Mouse (Mus musculus) kidney, postnatal 4 days (tissue): ENCODE measurements around the gene Ankrd13b.

ENCODE experiments used
- DNase-seq, 2 experiments: peaks; one replicate each; pipeline ENCODE4 v3.0.0; 2021; ENCODE audit warnings: mixed read lengths in 2 of 2

The Ankrd13b gene

DNA sequence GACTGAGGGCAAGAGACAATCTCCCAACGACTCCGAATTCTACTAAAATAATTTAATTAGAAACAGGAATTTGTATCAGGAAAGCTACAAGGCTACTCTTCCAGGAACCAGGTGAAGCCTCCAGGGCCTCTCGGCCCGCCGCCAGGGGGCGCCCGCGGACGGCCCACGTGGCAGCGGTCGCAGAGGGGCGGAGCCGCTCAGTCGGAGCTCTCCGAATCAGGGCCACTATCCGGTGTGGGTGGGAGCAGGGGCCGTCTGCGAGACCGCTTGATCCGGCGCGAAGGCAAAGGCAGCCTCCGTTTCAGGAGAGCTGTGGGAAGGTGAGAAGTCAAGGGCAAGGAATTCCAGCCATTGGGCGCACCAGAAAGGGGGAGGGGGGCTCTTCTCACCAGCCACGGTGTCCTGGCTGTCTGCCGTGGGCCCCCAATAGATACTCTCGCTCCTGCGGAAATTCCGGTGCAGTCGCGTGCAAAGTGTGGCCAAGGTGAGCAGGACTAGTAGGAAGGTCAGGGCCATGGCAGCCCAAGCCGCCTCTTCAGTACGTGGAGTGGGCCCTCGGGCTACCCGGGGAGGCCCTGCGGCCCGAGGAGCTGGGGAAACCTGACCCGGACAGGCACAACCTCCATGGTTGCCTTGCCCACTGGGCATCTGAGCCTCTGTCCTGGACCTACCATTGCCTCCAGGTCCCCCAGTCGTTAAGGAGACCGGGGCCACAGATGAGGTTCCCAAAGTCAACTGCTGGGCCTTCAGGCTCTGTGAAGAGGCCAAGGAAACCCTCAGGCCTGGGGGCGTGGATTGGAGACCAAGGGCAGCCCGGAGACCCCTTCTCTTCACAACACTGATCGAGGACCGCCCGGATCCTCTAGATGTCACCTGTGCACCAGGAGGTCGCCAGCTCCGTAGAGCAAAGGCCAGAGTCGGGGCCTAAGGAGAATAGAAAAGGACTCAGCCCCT lies 18.9 kb upstream of the Ankrd13b start:
- peak; percentile 91 to 95 for DNase-seq

GRCm38 (mm10) chr11:77507426-77507825 lies 17.9 kb upstream of the Ankrd13b start:
- peak in 1 of 2 experiments; percentile 3 for DNase-seq

DNA sequence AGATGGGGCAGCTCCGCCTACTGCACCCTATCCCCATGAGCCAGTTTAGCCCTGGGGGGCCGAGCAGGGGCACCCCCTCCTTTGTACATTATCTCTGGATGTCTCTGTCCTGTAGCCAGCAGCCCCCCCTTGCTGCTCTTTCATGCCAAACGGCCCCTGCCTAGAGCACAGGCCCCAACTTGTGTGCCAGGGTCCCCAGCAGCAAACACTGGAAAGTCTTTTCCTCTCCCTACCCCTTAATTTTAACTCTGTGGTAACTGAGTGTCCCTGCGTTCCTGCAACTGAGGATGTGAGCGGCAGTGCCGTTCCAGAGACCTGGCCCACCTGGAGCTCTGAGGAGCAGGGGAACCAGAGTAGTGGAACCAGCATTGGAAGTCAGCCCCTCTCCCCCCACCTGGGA lies 17.5 kb upstream of the Ankrd13b start:
- DNase-seq: peak in 1 of 2 experiments; percentile 4

DNA sequence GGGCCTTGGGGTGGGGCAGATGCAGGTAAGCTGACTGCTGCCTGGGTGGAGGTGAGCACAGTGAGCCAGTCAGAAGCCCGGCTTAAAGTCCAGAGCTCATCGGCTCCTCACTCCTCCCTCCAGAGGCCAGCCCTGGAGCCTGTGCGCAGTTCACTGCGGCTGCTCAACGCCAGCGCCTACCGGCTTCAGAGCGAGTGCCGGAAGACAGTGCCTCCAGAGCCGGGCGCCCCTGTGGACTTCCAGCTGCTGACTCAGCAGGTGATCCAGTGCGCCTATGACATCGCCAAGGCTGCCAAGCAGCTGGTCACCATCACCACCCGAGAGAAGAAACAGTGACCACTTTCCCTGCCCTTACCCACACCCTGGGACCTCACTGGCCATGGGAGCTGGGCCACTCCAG lies 16.8 kb upstream of the Ankrd13b start:
- DNase-seq: peak in 1 of 2 experiments; percentile 61

DNA sequence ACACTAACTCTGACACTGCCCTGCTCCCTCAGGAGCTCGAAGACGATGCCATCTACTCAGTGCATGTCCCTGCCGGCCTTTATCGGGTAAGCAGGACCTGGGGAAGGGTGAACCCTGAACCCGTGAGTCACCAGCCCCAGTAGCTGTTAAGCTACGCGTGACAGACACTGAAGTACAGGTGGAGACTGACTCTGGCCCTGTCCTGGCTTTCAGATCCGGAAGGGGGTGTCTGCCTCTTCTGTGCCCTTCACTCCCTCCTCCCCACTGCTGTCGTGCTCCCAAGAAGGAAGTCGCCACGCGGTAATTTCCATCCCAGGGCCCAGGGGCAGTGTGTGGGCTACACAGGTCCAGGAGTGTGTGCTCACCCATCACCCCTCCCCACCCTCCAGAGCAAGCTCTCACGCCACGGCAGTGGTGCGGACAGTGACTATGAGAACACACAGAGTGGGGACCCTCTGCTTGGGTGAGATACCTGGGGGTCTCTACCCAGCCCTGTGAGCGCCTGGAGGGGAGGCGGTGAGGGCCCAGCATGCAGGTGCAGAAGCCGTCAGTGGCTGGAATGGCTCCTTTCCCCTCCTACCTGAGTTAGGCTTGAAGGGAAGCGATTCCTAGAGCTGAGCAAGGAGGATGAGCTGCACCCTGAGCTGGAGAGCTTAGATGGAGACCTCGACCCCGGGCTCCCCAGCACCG lies 16.0 kb upstream of the Ankrd13b start:
- DNase-seq: peak in 1 of 2 experiments; percentile 16

DNA sequence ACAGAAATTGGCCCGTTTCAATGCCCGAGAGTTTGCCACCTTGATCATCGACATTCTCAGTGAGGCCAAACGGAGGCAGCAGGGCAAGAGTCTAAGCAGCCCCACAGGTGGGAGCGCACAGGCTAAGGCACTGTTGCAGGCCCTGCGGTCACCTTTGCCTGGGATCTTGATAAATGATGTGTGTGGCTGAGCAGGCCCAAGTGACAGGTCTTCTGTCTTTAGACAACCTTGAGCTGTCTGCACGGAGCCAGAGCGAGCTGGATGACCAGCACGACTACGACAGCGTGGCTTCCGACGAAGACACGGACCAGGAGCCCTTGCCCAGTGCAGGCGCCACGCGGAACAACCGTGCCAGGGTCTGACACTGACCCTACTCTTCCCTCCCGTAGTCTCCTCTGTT lies 14.9 kb upstream of the Ankrd13b start:
- peak in 1 of 2 experiments; percentile 7 for DNase-seq

DNA sequence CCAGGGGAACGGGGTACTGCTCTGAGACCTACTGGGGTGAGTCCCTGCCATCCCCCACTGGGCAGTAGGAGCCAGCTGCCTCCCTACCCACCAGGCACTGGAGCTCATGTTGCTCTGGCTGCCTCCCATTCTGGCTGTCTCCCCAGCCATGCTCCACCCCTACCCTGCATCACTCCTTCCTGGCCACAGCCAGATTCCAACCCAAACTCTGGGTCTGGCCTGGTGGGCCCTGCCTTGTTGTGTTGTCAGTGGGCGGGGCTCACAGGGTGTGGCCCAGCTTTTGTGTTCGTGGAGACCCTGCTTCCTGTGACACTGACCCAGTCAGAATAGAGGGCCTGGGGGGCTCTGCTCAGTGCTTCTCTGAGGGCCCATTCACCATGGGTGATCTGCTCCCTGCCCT lies 14.0 kb upstream of the Ankrd13b start:
- DNase-seq: peak in 1 of 2 experiments; percentile 53

DNA sequence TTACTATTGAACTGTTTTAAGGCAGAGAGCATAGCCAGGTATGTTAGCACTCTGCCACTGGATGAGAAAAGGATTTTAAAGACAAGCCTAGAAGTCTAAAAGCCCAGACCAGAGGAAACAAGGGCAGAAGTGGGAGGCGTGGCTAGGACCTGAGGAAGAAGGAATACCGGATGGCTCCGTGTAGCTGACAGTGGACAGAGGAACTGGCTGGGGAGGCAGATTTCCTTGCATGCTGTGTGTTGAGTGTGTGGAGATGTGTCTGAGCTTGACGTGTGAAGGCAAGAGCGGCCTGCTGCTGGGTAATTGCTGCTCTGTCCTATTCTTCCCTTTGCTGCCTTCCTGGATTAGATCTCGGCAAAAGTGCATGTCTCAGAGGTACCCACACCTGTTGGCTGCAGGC lies 13.0 kb upstream of the Ankrd13b start:
- no peak for DNase-seq

DNA sequence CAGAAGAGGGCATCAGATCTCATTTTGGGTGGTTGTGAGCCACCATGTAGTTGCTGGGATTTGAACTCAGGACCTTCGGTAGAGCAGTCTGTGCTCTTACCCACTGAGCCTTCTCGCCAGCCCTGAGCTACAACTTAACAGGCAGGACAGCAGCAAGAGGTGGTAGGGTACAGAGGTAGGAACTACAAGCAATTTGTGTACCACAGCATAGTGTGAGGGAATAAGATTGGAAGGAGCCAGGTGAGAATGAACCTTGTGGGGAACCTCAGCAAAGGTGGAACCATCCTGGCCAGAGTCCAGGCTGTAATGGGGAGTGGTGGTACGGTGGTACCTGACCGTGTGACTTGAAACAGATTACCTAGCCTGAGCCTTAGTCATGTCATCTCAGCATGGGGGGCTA lies 12.5 kb upstream of the Ankrd13b start:
- DNase-seq: peak in 1 of 2 experiments; percentile 1

GRCm38 (mm10) chr11:77501392-77501791 lies 11.9 kb upstream of the Ankrd13b start:
- peak; percentile 82 to 87 for DNase-seq

DNA sequence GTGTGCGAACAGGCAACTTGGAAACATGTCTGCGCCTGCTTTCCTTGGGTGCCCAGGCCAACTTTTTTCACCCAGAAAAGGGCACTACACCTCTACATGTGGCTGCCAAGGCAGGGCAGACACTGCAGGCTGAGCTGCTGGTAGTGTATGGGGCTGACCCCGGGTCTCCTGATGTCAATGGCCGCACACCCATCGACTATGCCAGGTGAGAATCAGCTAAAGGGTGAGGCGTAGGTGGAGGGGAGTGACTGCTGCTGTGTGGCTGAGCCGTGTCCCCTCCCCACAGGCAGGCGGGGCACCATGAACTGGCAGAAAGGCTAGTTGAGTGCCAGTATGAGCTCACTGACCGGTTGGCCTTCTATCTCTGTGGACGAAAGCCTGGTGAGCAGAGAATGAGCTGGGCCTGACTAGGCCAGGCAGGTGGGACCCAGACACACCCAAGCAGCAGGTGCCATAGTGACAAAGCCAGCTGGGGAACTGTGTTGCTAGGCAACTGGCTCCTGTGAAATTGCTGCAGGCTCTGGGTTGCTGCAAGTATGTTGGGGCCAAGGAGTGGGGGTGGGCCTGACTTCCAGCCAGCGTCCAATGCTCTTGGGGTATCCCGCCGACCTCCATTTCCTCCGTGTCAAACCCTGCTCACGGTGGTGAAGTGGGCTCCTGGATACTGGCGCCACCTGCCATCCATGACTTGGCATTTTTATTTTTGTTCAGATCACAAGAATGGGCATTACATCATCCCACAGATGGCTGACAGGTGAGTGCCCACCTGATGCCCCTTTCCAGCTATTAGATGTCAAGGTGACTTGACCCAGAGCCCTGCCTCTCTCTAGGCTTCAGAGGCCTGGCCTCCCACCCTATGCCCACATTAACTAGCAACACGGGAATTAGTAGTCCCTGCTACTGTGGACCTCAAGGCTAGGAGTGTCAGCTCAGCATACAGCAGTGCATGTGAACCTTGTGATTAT lies 11.2 kb upstream of the Ankrd13b start:
- DNase-seq: peak in 1 of 2 experiments; percentile 18

GRCm38 (mm10) chr11:77499354-77499753 lies 9.9 kb upstream of the Ankrd13b start:
- no peak for DNase-seq

DNA sequence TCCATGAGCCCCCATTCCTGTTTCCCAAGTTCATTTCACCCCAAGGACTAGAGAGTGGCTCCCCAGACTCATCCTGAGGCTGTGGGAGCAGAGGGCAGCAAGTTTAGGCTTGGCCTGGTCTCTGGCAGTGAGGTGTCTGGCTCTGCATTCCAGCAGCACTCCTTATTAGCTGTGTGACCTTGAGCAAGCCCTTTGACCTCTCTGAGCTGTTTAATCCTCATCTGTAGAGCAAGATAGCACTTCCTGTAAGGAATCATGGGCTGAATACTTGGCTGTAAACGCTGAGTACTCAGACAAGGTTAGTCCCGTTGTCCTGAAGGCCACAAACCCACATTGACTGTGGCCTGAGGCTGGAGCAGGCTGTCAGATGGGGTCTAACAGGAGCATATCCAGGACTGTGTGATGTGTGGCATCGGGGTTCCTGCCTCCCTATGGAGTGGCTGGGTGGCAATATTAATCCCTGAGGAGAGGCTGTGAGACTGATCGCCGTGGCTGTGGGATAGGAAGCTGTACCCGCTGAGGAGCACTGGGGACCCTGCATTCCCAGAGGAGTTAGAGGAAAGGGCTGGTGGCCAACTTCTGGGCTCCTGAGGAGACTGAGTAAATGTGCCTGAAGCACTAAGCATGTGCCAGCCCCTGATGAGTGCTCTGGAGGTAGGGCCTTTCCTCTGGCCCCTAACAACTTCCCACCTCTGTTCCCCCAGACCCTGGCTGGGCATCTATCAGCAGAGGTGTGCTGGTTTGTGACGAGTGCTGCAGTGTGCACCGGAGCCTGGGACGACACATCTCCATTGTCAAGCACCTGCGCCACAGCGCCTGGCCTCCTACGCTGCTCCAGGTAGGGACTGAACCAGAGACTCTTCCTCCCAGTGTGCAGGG lies 9.0 kb upstream of the Ankrd13b start:
- peak in 1 of 2 experiments; percentile 24 for DNase-seq

GRCm38 (mm10) chr11:77497851-77498250 lies 8.4 kb upstream of the Ankrd13b start:
- peak in 1 of 2 experiments; percentile 60 for DNase-seq

DNA sequence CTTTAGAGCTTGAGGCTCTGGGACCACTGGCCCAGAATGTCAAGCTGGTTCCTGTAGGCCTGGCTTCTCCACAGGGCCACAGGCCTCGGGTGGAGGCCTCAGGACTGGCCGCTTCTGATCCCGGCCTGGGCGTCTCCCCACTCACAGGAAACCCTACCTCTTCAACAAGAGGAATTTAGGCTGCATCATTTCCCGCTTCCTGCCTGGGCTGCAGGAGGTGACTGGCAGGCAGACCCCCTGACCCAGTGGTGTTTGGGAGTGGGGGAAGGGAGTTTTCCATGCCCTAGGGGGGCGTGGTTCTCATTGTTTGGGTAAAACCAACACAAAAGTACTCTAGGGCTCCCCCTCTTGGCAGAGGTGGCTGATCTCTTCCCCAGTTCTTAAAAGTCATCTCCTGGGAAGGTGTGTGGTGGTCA lies 7.9 kb upstream of the Ankrd13b start:
- peak; percentile 78 to 86 for DNase-seq

GRCm38 (mm10) chr11:77495507-77495906 lies 6.0 kb upstream of the Ankrd13b start:
- DNase-seq: peak in 1 of 2 experiments; percentile 5

DNA sequence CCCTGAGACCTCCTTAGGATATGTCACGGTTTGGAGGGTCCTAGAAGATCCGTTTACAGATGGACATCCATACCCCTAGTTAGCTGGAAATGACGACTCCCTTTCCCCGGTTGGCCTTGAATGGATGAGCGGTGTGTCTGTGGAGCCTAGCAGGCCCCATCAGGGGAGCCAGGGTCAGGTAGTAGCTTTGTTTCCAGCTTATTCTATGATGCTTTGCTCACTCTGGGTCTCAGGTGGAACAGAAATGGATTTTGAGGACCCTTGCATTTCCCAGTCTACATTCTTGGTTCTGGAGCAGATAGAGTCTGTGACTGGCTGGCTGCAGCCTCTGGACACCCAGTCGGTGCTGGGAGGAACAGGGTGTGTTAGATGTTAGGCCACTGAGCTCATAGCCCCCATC lies 5.3 kb upstream of the Ankrd13b start:
- no peak for DNase-seq

DNA sequence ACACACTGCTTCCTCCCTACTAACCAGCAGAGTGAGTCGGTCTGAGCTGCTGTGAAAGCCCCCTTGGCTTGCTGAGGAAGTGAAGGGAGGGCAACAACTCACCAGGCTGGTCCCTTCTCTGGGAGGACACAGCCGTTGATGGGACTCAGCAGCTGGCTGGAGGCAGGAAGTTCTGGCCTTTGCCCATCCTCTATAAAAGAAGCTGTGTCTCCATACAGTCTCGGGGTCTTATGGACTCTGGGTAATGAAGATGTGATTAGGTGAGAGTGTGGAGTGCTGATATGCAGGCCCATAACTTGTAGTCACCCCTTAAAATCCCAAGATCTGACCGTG lies 4.8 kb upstream of the Ankrd13b start:
- no peak for DNase-seq

DNA sequence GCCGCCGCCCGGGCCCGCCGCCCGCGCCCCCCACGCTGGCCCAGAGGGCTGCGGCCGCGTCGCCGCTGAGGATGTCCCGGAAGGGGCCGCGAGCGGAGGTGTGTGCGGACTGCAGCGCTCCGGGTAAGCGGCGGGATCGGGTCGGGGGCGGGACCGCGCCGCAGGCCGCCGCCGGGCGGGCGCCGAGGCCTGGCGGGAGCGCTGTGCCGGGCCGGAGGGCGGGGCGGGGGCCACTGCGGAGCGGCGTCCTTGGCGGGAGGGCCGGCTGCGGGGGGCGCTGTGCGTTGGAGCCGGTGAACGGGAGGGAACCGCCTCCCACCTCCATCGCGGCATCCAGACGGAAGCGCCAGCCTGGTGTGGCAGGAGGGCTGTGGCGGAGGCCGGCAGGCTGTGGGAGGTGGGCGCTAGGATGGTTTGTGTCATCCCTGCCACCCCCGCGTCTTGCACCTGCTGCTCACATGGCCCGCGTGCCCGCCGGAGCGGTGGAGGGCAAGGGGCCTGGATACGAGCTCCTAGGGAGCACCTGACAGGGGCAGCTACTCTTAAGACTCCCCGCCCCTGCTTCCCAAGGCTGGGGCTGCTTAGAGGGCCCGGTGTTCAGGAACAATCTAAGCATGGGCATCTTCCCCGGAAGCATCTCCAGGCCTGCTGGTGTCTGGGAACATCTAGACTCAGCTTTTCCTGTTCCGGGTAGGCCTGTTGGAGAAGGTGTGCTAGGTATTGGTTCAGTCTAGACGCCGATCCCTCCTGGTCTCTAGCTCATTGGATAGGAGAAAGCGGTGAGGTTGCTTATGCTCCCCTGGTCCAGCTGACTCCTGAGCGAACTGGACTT lies 4.2 kb upstream of the Ankrd13b start, which contains the start of gene Git1:
Gene Git1, plus strand, starts transcription at position 51 of the 832 bp plus-strand sequence.
- DNase-seq: peak; percentile 67 to 76

GRCm38 (mm10) chr11:77492911-77493332 lies 3.4 kb upstream of the Ankrd13b start:
- peak; percentile 94 to 97 for DNase-seq
